Mouse (Mus musculus) MEL-GATA-1-ER (cell line): Measurements from ENCODE around the gene Atp1a2.

Experiments
- DNase-seq: peaks from one replicate; pipeline ENCODE4 v3.0.0-alpha.2; 2012; ENCODE audit warnings: low read depth; ENCODE audit errors: extremely low read depth

The Atp1a2 gene

DNA sequence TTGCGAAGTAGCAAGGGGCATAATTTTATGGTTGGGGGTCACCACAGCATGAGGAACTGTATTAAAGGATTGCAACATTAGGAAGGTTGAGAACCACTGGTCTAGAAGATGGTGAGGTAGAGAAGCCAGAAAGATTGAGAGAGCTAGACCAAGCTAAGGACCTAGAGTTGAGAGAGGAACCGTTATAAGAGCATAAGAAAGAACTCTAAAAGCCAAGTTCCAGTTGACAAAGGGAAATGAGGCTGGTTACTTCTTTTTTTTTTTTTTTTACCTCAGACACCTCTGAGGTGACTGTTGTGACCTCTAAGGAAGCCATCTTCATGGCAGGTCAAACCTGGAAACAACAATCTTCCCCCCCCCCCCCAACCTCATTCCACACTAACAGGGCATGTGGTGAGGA lies 7.3 kb upstream of the Atp1a2 start:
- DNase-seq = no peak

GRCm38 (mm10) chr1:172304443-172304842 lies 6.6 kb upstream of the Atp1a2 start:
- peak; percentile 71 for DNase-seq

DNA sequence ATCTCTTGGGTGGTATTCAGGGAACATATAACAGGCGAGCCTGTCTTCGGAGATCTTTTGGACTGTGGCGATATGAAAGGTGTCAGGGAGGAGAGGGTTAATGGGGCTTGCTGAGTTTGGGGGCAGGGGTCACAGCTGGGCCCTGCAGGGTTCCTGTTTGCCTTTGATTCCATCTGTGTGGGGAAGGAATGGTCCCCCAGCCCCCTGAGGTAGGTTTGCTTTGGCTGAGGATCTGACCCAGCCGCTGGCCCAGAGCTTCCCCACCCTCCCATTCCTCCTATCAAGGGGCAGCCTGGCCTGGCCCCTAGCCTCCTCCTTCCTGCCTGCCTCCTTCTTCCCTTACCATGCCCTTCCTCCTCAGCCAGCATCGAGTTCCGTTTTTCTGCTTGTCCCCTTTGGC lies 5.0 kb upstream of the Atp1a2 start:
- no peak for DNase-seq

GRCm38 (mm10) chr1:172302311-172302710 lies 4.4 kb upstream of the Atp1a2 start:
- DNase-seq = no peak

GRCm38 (mm10) chr1:172301180-172301579 lies 3.3 kb upstream of the Atp1a2 start:
- no peak for DNase-seq

DNA sequence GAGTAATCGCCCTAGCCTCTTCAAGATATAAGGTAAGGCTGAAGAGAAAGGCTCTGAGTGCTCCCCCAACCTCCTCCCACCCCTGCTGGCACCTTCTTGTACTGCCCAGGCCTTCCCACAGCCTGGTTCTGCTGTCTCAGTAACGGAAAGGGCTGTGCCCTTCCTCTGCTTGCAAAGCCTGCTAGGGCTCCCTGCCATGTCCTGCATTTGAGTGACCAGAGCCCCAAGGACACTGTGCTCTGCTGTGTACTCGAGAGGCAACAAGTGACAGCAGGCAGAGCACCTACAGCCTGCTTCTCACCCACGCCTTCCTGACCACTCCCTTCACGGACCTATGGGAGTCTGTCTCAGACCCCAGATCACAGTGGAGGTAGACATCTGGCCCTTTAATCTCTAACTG lies 2.4 kb upstream of the Atp1a2 start:
- no peak for DNase-seq

- DNase-seq = no peak
These were observed 1.7 kb upstream of the Atp1a2 start for GRCm38 (mm10) chr1:172299528-172299927.

DNA sequence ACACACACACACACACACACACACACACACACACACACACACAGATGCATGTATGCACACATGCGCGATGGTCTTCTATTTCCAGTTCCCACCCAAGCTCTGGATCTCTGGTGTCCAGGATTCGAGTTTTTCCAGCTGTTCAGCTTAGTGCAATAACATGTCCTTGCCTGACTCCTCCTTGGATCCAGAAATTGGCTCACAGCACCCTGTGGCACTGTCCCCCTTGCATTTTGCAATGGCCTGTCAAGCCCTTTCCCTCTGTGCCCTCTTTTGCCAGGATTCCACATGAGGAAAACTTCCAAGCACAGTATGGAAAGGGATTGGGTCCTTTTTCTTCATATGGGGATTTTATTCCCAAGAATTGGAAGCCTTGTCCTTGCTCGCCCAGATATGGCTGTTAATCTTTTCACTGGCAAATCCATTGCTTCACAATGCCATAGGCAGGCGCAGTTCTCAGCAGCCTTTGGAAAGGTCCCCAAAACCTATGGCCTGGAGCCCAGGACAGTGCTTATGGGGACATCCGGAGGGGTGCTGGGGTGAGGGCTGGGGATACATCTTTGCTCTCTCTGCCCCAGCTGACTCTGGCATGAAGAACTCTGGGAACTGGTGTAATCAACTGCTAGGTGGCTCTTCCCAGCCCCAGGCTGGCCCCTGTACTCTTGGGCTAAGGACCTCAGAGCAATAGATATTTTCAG lies 901 bp downstream of the Atp1a2 start:
- DNase-seq = no peak

GRCm38 (mm10) chr1:172295751-172296197 lies 2.1 kb downstream of the Atp1a2 start:
- DNase-seq = no peak

DNA sequence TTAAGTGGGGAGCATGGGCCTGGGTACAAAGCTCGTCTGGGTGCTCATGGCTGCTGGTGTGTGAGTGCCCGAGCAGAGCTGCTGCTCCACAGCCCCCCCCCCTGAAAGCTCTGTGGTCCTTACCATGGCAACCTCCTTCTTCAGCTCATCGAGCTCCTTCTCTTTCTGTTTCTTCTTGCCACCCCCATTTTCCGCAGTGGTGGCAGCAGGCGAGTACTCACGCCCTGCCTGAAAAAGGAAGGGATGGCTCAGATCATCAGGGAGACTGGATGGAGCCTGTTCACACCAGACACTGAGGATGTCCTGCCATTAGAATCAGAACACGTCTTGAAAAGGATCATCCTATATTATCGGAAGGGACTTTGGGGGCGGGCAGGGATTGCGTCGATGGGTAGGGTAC lies 4.4 kb downstream of the Atp1a2 start:
- no peak for DNase-seq

DNA sequence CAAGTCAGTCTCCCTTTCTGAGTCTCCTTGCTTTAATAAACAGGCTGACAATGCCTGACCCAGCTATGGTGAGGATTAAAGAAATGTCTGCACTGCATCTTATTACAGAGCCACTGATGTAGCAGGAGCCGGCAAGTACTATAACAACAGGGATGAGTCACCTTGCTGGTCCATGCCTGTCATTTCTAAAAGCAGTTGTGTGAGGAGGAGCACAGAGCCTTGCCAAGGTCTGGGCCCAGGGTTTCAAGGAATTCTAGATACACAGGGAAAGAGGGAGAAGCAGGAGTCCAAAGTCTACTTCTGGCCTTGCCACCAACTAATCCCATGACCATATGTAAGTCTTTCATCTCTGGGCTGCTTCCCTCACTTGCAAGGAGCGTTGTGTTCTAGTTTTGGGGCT lies 5.0 kb downstream of the Atp1a2 start:
- DNase-seq = no peak

GRCm38 (mm10) chr1:172289617-172289946 lies 8.3 kb downstream of the Atp1a2 start:
- no peak for DNase-seq

DNA sequence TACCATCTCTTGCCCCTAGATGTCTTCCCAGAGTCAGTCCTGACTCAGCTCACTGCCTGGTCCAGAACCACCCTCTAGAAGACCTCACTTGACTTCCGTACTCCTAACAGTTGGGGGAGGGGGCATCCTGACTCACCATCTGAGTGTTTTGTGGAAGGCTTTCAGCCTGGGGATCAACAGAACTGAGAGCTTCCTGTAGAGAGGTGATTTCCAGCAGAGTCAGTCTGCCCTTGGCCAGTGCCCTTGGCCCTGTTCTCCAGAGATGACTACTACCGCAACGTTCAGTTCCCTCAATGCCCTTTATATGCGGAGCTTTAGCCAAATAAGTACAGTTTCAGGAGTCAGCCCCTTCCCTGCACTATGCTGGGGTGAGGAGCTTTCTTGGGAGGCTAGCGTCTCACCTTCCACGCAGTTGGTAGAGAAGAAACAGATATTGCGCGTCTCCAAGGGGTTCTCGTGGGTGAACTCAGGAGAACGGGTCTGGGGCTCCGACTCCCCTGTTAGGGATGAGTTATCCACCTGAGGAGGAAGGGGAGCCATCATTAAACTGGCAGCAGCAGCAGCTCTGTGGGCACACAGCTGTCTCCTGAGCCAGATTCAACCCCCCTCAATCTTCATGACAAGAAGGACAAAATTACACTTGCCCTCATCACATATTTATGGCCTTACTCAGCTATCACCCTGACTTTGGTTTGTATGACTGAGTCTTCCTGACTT lies 8.8 kb downstream of the Atp1a2 start:
- no peak for DNase-seq

DNA sequence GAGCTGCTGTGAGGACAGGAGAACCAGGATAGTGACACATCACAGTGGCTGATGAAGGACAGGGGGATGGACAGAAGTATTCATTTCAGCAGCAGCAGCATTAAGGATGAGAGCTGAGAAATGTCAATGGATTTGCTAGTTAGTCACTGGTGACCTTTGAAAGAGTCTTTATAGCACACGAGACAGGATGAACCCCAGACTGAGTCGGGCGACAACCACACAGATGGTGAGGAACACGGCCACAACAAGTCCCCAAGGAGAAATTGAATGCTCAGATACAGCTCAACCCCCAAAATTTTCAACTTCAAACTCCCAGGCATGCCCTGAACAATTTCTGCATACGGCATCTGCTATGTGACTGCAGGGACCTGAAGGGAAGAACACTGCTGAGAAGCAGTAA lies 11.1 kb downstream of the Atp1a2 start:
- no peak for DNase-seq

DNA sequence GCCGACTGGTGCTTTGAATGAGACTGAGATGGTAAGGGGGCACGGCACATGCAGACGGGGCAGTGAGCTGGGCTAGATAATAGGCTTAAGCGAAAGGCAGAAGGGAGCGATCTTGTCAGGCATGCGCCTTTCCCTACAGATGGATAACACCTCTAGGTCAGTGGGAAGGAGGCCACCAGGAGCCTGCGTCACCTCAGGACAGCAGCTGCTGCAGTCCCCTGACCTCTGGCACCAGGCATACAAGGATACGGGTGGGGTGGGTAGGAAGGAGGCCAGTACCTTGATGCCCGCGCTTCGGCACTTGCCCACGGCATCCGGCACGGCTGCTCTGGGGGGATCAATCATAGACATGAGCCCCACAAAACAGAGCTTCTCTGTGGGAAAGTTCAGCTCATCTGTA lies 13.6 kb downstream of the Atp1a2 start:
- DNase-seq = no peak

GRCm38 (mm10) chr1:172283073-172283472 lies 14.8 kb downstream of the Atp1a2 start:
- no peak for DNase-seq

DNA sequence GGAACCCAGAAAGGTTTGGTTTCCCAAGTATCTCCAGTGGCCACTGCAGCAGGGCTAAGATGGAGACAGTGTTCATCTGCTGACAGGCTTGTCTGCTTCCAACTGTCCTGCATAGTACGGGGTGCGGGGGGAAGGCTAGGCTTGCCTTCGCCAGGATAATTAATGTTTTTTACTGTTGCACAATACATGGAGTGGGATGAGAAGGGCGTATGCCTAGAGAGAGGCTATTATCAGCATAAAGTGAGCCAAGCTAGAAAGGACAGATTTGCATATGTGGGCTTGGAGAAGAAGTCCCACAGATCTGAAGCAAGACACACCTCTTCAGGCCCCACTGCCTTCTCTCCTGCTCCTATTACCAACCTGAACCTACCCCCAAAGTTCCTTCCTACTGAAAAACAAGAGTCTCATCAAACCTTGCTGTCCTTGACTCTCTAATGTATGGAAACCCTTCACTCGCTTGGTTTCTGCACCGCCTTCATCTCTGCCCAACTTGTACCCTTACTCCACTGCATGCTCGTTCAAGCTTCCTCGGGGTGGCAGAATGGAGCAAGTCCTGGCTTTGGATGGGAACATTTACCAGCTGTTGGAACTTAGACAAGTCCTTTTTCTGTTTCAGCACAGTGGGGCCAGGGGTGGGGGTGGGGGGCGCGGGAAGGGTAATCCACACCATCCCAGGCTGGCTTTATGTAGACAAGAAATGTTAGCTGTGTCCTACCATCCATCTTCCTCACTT lies 16.2 kb downstream of the Atp1a2 start:
- no peak for DNase-seq

DNA sequence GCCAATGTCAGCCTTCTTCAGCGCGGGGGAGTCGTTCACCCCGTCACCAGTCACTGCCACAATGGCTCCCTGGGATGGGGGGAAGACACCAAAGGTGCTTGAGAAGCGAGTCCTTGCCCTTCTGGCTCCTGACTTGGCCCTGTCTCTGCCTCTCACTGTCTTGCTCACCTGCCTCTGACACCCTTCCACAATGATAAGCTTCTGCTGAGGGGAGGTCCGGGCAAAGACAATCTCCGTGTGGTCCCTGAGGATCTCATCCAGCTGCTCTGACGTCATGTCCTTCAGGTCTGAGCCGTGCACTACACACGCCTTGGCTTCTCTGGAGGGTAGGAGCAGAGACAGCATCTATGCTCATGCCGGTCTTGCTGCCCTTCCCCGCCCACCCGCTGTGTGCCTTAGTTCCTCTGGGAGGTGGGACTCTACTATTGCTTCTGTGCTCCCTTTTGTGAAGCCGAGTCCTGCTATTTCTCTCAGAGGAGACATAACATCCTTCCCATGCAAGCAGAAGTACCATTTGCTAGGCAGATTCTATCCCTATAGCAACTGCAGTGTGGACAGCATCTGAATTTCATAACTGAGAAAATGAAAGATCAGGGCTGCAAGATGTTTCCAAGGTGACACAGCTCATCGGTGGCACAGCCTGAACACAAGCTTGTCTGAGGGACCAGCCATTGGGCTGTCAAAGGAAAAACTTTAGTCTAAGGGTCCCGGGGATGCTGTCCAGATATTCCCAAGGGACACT lies 17.9 kb downstream of the Atp1a2 start:
- DNase-seq = no peak

GRCm38 (mm10) chr1:172278328-172278727 lies 19.5 kb downstream of the Atp1a2 start:
- DNase-seq = no peak

DNA sequence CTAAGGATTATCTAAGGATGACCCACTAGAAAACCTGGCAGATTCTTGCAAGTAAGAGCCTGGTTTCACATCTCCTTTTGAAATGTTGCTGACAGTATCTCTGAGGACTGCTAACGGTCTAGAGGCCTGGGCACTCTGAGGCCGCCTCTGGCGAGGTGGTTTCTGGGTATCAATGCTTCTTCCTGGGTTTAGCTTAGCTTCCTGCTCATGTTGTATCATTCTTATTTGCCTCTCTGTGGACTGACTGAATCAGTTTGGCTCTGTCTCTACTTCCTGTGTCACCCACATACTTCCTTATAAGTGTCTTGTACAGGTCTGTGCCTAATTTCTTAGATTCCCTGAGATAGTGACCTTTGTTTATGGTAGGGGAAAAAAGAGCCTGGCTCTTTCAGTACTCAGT lies 20.7 kb downstream of the Atp1a2 start:
- DNase-seq = peak; percentile 56

DNA sequence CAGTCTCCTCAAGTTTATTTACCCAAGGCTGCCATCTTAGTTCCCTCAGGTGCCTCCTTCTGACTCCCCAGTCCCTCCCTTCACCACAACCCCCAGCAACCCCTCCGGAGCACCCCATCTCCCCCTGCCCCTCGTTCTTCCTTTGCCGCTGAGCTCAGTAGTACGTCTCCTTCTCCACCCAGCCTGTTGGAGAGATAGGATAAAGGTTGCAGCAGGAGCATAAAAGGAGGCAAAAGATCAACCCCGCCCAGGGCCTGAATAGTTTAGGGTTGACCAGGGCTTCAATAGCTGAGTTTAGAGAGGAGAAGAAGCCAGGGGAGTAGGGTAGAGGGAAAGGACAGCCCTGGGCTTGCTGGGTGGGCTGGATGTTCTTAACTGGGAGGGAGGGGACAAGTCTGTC lies 23.3 kb downstream of the Atp1a2 start:
- no peak for DNase-seq

DNA sequence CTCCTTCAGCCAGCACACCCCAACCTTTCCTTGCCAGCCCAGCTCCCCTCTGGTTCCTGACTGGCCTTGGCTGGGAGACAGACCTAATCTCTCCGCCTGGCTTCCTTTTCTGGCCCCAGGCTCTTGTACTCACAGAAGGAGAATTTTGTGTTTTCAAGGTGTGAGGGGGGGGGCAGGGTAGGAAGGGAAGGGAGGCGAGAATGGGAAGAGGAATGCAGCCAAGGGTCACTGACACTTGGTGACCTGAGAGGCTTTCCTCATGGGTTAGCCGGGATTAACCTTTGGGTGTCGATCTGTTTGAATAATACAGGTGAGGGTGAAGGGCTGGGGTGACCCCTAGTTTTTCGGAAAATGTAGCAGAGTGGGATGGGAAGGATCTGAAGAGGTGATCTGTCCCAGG lies 23.7 kb downstream of the Atp1a2 start:
- DNase-seq = no peak
